Mouse (Mus musculus): Measurements from ENCODE around the gene Iba57.

DNA sequence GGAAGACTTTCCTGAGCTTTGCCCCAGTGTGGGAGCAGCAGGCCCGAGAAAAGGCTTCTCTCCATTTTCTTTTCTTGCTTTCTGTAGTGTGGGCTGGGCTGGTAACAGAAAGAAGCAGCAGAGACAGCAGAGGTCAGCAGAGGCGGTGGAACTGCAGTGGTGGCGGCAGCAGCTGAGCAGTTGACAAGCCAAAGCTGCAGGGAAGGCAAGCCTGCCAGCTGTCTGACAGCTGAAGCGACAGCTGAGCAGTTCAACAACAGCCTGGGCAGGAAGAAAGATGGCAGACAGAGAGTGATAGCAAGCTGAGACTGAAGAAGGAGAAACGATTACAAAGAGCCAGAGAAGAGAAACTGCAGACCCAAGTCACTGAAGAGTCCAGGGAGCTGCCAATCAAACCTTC is 2.1 kb downstream of the Iba57 start:
- TF ChIP-seq CTCF (IDR thresholded peaks at IDR 0.05; ENCODE audit: low read depth) (peak; percentile 47), EP300 (optimal IDR thresholded peaks at IDR 0.05) (no peak)

Measured in stomach, postnatal 0 days (tissue).